Mouse (Mus musculus) MEL (cell line): Measurements from ENCODE around the gene Rab30.

Source experiments
- POLR2A ChIP-seq, 2 experiments: IDR thresholded peaks; 2 replicates each; pipeline ENCODE4 v1.6.1; 2011 to 2012; ENCODE audit warnings: low read length in 2 of 2, mild to moderate bottlenecking in 2 of 2, control low read depth in 1 of 2, improper control_type of control experiment in 1 of 2, low read depth in 1 of 2, moderate library complexity in 1 of 2; ENCODE audit not compliant: control insufficient read depth in 1 of 2, insufficient read depth in 1 of 2, poor library complexity in 1 of 2
- TBP ChIP-seq: IDR thresholded peaks from 2 replicates; pipeline ENCODE4 v1.8.0; 2011; ENCODE audit warnings: low read depth, low read length, improper control_type of control experiment

GRCm38 (mm10) chr7:92765426-92765825 is 24.0 kb downstream of the Rab30 start:
- no peak for TF ChIP-seq TBP
- no peak for TF ChIP-seq POLR2A (IDR thresholded peaks at IDR 0.05; ENCODE audit: control insufficient read depth in 1 of 2, insufficient read depth in 1 of 2, low read depth in 1 of 2, low read length in 2 of 2, poor library complexity in 1 of 2)
